Mouse (Mus musculus) heart, adult 2 months (tissue): ENCODE measurements around the gene Galnt5. TPM values are rescaled to one million over a fixed set of nuclear protein-coding genes. Genes with fewer than 3 reads are reported as not detected.
A peak's percentile ranks its signal among the peaks of the same experiment; 100 is the strongest.

ENCODE experiments used
- DNase-seq, 2 experiments: peaks; one replicate each; pipeline ENCODE4 v3.0.0; 2021
- H3K27ac ChIP-seq: fragments of 200-600 bp; 2 replicates; pipeline ENCODE4 v1.8.1; 2022
- H3K27me3 ChIP-seq: fragments of 200-500 bp; 2 replicates; pipeline ENCODE4 v1.6.1; 2012; ENCODE audit warnings: mild to moderate bottlenecking, low read length, inconsistent platforms, mixed read lengths; ENCODE audit not compliant: control insufficient read depth, insufficient read depth
- H3K36me3 ChIP-seq: fragments of 200-500 bp; 2 replicates; pipeline ENCODE4 v1.6.1; 2012; ENCODE audit warnings: low read length, inconsistent platforms; ENCODE audit not compliant: control insufficient read depth, insufficient read depth
- H3K4me1 ChIP-seq: fragments of 200-500 bp; 2 replicates; pipeline ENCODE4 v1.6.1; 2011; ENCODE audit warnings: low read length; ENCODE audit not compliant: control insufficient read depth, insufficient read depth
- H3K4me3 ChIP-seq: fragments of 200-600 bp; 2 replicates; pipeline ENCODE4 v1.8.1; 2022
- H3K79me2 ChIP-seq: fragments of 200-500 bp; replicated peaks from 2 replicates; pipeline ENCODE4 v1.6.1; 2012; ENCODE audit warnings: mild to moderate bottlenecking, inconsistent platforms, low read length, moderate library complexity, mixed read lengths; ENCODE audit not compliant: control insufficient read depth, insufficient read depth
- H3K9ac ChIP-seq: fragments of 200-500 bp; 2 replicates; pipeline ENCODE4 v1.6.1; 2012; ENCODE audit warnings: low read depth, mild to moderate bottlenecking, control low read depth, inconsistent platforms, low read length, mixed read lengths
- CTCF ChIP-seq: fragments of 200-600 bp; IDR thresholded peaks from 2 replicates; pipeline ENCODE4 v1.8.1; 2022; ENCODE audit warnings: antibody characterized with exemption, mild to moderate bottlenecking, moderate library complexity
- EP300 ChIP-seq: fragments of 200-500 bp; IDR thresholded peaks from 2 replicates; pipeline ENCODE4 v1.6.1; 2011; ENCODE audit warnings: low read depth, low read length, control low read depth; ENCODE audit not compliant: insufficient read depth
- POLR2A ChIP-seq: fragments of 200-500 bp; IDR thresholded peaks from 2 replicates; pipeline ENCODE4 v1.6.1; 2011; ENCODE audit warnings: mild to moderate bottlenecking, low read depth, low read length, control low read depth; ENCODE audit not compliant: insufficient read depth
- WGBS: fragments of 180-500 bp; shearing (Covaris S2); methylation state at CpG from one replicate; pipeline ENCODE4 v1.1.7; 2018; 5-methylcytosine and 5-hydroxymethylcytosine counted together
- intact Hi-C: fragments of 180-260 bp; cut with DNase I; formaldehyde crosslinking; loops from one replicate; pipeline ENCODE4 v1.15.1; 2025
- polyA plus RNA-seq: library from polyadenylated mRNA; depleted of rRNA; stranded (reverse); fragments of >200 nt; gene quantifications from 2 replicates; pipeline ENCODE4 v1.2.3, GENCODE M21; 2012
- total RNA-seq, 2 experiments: library from RNA; stranded (reverse); gene quantifications; 2 replicates each; pipeline ENCODE4 v1.2.3; 2021

Galnt5 gene
- total and polyA plus RNA-seq, 3 experiments = 0.04 TPM; not detected in 2

- no peaks in the 10 kb centered on the region for H3K79me2 ChIP-seq
- DNase-seq = no peak
- no peak overlapping the region for H3K9ac ChIP-seq
- 36% methylated on average over 2 of the region's 2 CpGs for WGBS
- no peak overlapping the region for H3K27ac ChIP-seq
- intact Hi-C loops = no loop called here
- no peaks in the 10 kb centered on the region for H3K4me1 ChIP-seq
- H3K27me3 ChIP-seq = no peaks in the 10 kb centered on the region
- no peak for TF ChIP-seq POLR2A
- TF ChIP-seq CTCF = no peak
- no peak for TF ChIP-seq EP300
- no peaks in the 10 kb centered on the region for H3K36me3 ChIP-seq
- no peak overlapping the region for H3K4me3 ChIP-seq
Observed at GRCm38 (mm10) chr2:58036926-58037325, 39.2 kb downstream of the Galnt5 start.

GRCm38 (mm10) chr2:58041867-58042266 lies 44.2 kb downstream of the Galnt5 start:
- Histone ChIP-seq H3K27me3 (no peaks in the 10 kb centered on the region), H3K27ac (no peak overlapping the region), H3K79me2 (no peaks in the 10 kb centered on the region), H3K4me3 (no peak overlapping the region), H3K9ac (no peak overlapping the region), H3K36me3 (no peaks in the 10 kb centered on the region), H3K4me1 (no peaks in the 10 kb centered on the region)
- TF ChIP-seq CTCF (no peak), POLR2A (no peak), EP300 (no peak)
- WGBS = 35% methylated on average over 7 of the region's 7 CpGs
- peak in 1 of 2 experiments; percentile 4 for DNase-seq
- intact Hi-C loops = no loop called here

- DNase-seq = no peak
- H3K27ac ChIP-seq = no peak within 1 kb of the TSS
- H3K27me3 ChIP-seq = no peaks in the 10 kb centered on the region
- no peak within 1 kb of the TSS for H3K9ac ChIP-seq
- no peaks in the 10 kb centered on the region for H3K79me2 ChIP-seq
- intact Hi-C loops = loop anchor here (10.0 kb wide), 1 partner anchor 132 kb away; no protein-coding TSS in a partner anchor
- H3K36me3 ChIP-seq = no peaks in the 10 kb centered on the region
- no peaks in the 10 kb centered on the region for H3K4me1 ChIP-seq
- WGBS = 55% methylated on average over 7 of the region's 7 CpGs
- no peak within 1 kb of the TSS for H3K4me3 ChIP-seq
- no peak for TF ChIP-seq POLR2A
- TF ChIP-seq CTCF = no peak
- TF ChIP-seq EP300 = no peak
Observed at GRCm38 (mm10) chr2:58052821-58053581, 55.3 kb downstream of the Galnt5 start, which contains the start of gene Ermn. Ermn (minus strand) TSS chr2:58052864.

GRCm38 (mm10) chr2:58055383-58055782 lies 57.7 kb downstream of the Galnt5 start:
- Histone ChIP-seq H3K9ac (no peak overlapping the region), H3K27ac (no peak overlapping the region), H3K79me2 (no peaks in the 10 kb centered on the region), H3K4me1 (no peaks in the 10 kb centered on the region), H3K4me3 (no peak overlapping the region), H3K27me3 (no peaks in the 10 kb centered on the region), H3K36me3 (no peaks in the 10 kb centered on the region)
- DNase-seq = peak; percentile 16 to 35
- TF ChIP-seq POLR2A (no peak), EP300 (0 out of 2 replicates have a peak, but pooled peaks have one; percentile 44), CTCF (peak; percentile 90)
- intact Hi-C loops = loop anchor here (2.0 to 10.0 kb wide), 3 partner anchors 129 to 612 kb away; no protein-coding TSS in a partner anchor

GRCm38 (mm10) chr2:58079849-58080248 lies 82.2 kb downstream of the Galnt5 start:
- WGBS = 0% methylated on average over 1 of the region's 1 CpGs
- DNase-seq = no peak

GRCm38 (mm10) chr2:58086420-58086819 lies 88.7 kb downstream of the Galnt5 start:
- Histone ChIP-seq H3K4me1 (no peaks in the 10 kb centered on the region), H3K27ac (no peak overlapping the region), H3K4me3 (no peak overlapping the region), H3K27me3 (no peaks in the 10 kb centered on the region), H3K79me2 (no peaks in the 10 kb centered on the region), H3K36me3 (no peaks in the 10 kb centered on the region), H3K9ac (no peak overlapping the region)
- WGBS = 82% methylated on average over 1 of the region's 1 CpGs
- TF ChIP-seq CTCF (no peak), EP300 (no peak)
- intact Hi-C loops = no loop called here
- DNase-seq = no peak

More at GRCm38 (mm10) chr2:58079849-58080248, 82.2 kb downstream of the Galnt5 start:
- Histone ChIP-seq H3K79me2 (no peaks in the 10 kb centered on the region), H3K27ac (no peak overlapping the region), H3K4me3 (no peak overlapping the region), H3K36me3 (no peaks in the 10 kb centered on the region), H3K9ac (no peak overlapping the region), H3K4me1 (no peaks in the 10 kb centered on the region), H3K27me3 (no peaks in the 10 kb centered on the region)
- no peak for TF ChIP-seq CTCF
- TF ChIP-seq POLR2A = no peak
- TF ChIP-seq EP300 = no peak
- intact Hi-C loops = no loop called here
